Mouse (Mus musculus) limb, embryonic 14.5 days (tissue): ENCODE results near the gene Hnrnpu. TPM values are rescaled to one million over a fixed set of nuclear protein-coding genes. Genes with fewer than 3 reads are reported as not detected.

Experiments
- ATAC-seq: fragments of 200-750 bp; cut with Nextera tagmentation; 2 replicates; pipeline ENCODE4 v1.8.0; 2017; ENCODE audit warnings: low read depth, moderate number of reproducible peaks, moderate TSS enrichment; ENCODE audit not compliant: low FRiP score
- DNase-seq: peaks from one replicate; pipeline ENCODE4 v3.0.0-alpha.2; 2015; ENCODE audit warnings: low spot score
- H3K27ac ChIP-seq: fragments of 300-500 bp; sonication (generic); replicated peaks from 2 replicates; pipeline ENCODE4 v1.5.1; 2014; ENCODE audit warnings: low read depth, mild to moderate bottlenecking, low read length, moderate library complexity, mixed read lengths
- H3K27me3 ChIP-seq: fragments of 300-500 bp; sonication (generic); 2 replicates; pipeline ENCODE4 v1.6.1; 2014; ENCODE audit warnings: low read length, mixed read lengths; ENCODE audit not compliant: control insufficient read depth, insufficient read depth
- H3K36me3 ChIP-seq: fragments of 300-500 bp; sonication (generic); 2 replicates; pipeline ENCODE4 v1.6.1; 2014; ENCODE audit warnings: mild to moderate bottlenecking, low read length, moderate library complexity, mixed read lengths; ENCODE audit not compliant: control insufficient read depth, insufficient read depth
- H3K4me1 ChIP-seq: fragments of 300-500 bp; sonication (generic); 2 replicates; pipeline ENCODE4 v1.6.1; 2014; ENCODE audit warnings: antibody characterized with exemption, low read length, mixed read lengths; ENCODE audit not compliant: control insufficient read depth, insufficient read depth
- H3K4me2 ChIP-seq: fragments of 300-500 bp; sonication (generic); replicated peaks from 2 replicates; pipeline ENCODE4 v1.6.1; 2014; ENCODE audit warnings: low read depth, mild to moderate bottlenecking, low read length, moderate library complexity; ENCODE audit not compliant: severe bottlenecking
- H3K4me3 ChIP-seq: fragments of 300-500 bp; sonication (generic); replicated peaks from 2 replicates; pipeline ENCODE4 v1.5.1; 2014; ENCODE audit warnings: low read length
- H3K9ac ChIP-seq: fragments of 300-500 bp; sonication (generic); 2 replicates; pipeline ENCODE4 v1.6.1; 2014; ENCODE audit warnings: mild to moderate bottlenecking, low read depth, low read length, moderate library complexity; ENCODE audit not compliant: severe bottlenecking
- H3K9me3 ChIP-seq: fragments of 300-500 bp; sonication (generic); 2 replicates; pipeline ENCODE4 v1.6.1; 2016; ENCODE audit warnings: low read length; ENCODE audit not compliant: control insufficient read depth
- POLR2A ChIP-seq: fragments of 200-500 bp; IDR thresholded peaks from 2 replicates; pipeline ENCODE4 v1.8.0; 2012; ENCODE audit warnings: inconsistent platforms, mild to moderate bottlenecking, moderate library complexity, borderline replicate concordance; ENCODE audit not compliant: insufficient read depth, insufficient read length; ENCODE audit errors: extremely low read depth
- WGBS: fragments of 180-500 bp; shearing (Covaris S2); extraction: QIAGEN DNeasy Blood & Tissue Kit; methylation state at CpG from one replicate; pipeline ENCODE4 v1.1.7; 2014; 5-methylcytosine and 5-hydroxymethylcytosine counted together
- polyA plus RNA-seq, 2 experiments: library from polyadenylated mRNA; depleted of rRNA in 1 of 2; stranded (reverse) in 1 of 2; unstranded in 1 of 2; fragments of >200 nt; fragmentation: Nextera tagmentation in 1 of 2; extraction: Ambion mirVana in 1 of 2; gene quantifications; 2 replicates each; pipeline versions ENCODE4 v1.2.1 to v1.2.3; 2012 to 2014

Hnrnpu gene
- polyA plus RNA-seq, 2 experiments: 379 to 393 TPM

DNA sequence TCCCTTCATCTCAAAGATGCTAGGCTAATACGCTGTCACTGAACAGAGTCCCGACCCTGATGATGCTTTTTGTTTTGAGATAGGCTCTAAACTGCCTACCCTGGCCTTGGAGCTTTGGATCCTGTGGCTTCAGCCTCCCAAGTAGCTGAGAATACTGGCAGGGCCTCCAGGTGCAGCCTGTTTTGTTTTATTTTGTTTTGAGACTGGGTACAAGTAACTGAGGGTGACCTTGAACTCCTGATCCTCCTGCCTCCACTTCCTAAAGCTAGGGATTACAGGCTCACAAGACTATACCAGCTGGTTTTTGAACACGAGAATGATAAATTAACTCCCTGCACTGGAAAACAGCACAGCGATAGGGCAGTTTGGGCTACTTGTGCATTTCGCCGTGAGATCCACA lies 27.6 kb upstream of the Hnrnpu start:
- H3K4me1 ChIP-seq: peaks cover 3% of the 10 kb centered on the region; the same call in 1 of the 2 replicates
- TF ChIP-seq POLR2A: no peak
- 84% methylated on average over 6 of the region's 6 CpGs for WGBS
- no peak overlapping the region for H3K9ac ChIP-seq
- H3K27ac ChIP-seq: no peak overlapping the region
- no peak overlapping the region for H3K4me3 ChIP-seq
- H3K36me3 ChIP-seq: no peaks in the 10 kb centered on the region
- no peaks in the 10 kb centered on the region for H3K27me3 ChIP-seq
- no peaks in the 10 kb centered on the region for H3K9me3 ChIP-seq
- H3K4me2 ChIP-seq: no peak overlapping the region
- DNase-seq (no peak), ATAC-seq (no peak)

DNA sequence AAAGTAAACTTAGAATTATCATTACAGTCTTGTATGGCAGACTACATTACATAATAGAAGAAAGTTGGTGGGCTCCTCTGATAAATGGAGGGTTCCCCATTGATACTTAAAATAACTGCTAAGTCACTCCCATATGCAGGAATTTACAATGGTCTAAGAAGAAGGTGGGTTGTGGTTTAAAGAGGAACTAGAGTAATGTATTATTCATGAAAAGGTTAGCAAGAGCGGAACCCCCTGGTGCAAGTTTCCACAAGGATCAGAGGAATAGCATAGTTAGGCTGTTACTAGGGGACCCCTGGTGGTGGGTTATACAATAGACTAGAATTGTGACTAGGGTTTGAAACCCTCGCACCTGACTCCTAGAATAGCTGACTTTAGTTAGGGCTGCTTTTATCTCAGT lies 23.1 kb upstream of the Hnrnpu start:
- H3K36me3 ChIP-seq: no peaks in the 10 kb centered on the region
- H3K4me1 ChIP-seq: no peaks in the 10 kb centered on the region
- H3K9ac ChIP-seq: no peak overlapping the region
- ATAC-seq (no peak), DNase-seq (no peak)
- TF ChIP-seq POLR2A: no peak
- H3K4me2 ChIP-seq: no peak overlapping the region
- WGBS: 70% methylated on average over 2 of the region's 2 CpGs
- no peak overlapping the region for H3K27ac ChIP-seq
- no peak overlapping the region for H3K4me3 ChIP-seq
- H3K9me3 ChIP-seq: no peaks in the 10 kb centered on the region
- no peaks in the 10 kb centered on the region for H3K27me3 ChIP-seq

DNA sequence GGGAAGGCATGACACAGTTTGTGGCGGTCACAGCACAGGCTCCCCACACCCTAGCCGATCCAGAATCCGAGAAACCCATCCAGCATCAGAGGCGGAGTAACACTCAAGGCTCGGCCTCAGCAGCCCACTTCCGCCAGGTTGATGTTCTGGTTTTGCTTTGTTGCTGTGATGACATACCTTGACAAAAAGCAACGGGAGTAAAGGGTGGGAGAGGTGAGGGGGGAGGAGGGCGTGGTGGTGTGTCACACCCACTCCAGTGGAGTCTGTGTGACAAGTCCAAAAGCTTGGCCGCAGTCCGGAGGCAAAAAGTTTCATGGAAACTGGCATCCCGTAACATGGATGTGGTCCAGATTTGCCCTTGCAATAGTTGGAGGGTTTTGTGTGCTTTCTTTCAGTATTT lies 22.7 kb upstream of the Hnrnpu start:
- no peaks in the 10 kb centered on the region for H3K36me3 ChIP-seq
- ATAC-seq (no peak), DNase-seq (no peak)
- H3K27me3 ChIP-seq: no peaks in the 10 kb centered on the region
- H3K27ac ChIP-seq: no peak overlapping the region
- no peak overlapping the region for H3K9ac ChIP-seq
- H3K4me3 ChIP-seq: no peak overlapping the region
- WGBS: 84% methylated on average over 11 of the region's 11 CpGs
- no peak for TF ChIP-seq POLR2A
- H3K4me2 ChIP-seq: no peak overlapping the region
- no peaks in the 10 kb centered on the region for H3K4me1 ChIP-seq
- no peaks in the 10 kb centered on the region for H3K9me3 ChIP-seq

DNA sequence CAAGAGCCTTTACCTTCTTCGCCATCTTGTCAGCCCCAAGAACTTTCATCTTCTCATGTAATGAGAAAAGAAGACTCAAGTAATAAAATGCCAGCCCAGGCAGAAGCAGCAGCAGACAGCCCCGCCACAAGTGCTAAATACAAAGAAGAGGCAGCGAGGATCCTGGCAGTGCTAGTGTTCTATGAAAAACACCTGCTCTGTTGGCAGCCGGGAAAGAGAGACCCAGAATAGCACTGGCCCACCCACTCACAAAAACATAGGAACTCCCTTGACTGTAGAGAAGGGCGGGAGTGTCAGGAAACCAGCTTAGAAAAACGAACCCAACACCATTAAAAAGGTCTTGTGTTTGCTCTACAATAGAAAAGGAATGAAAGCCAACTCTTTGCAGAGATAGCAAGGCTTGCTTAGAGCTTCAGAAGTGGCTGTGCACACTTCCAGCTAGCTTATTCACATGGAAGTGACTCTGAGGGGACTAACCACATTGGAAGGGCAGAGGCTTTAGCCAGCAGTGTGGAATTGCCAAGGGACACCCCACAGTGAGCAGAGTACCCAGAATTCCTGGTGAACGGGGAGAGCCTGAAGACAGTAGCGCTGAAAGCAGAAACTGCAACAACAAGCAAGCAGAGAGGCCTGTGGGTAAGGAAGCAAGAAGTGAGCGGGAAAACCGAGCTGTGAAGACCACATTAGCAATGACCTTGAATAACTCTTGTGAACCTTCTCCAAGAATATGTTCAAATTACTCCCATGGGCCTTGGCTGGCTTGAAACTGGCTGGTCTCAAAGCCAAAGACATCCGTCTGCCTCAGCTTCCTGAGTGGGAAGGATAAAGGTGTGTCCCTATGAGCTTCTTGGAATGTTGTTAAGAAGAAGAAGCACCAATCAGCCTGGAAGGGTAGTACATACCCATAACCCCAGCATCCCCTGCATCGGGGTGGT lies 20.4 kb upstream of the Hnrnpu start:
- H3K4me3 ChIP-seq: no peak overlapping the region
- H3K9me3 ChIP-seq: no peaks in the 10 kb centered on the region
- 70% methylated on average over 12 of the region's 12 CpGs for WGBS
- H3K36me3 ChIP-seq: no peaks in the 10 kb centered on the region
- no peak for TF ChIP-seq POLR2A
- ATAC-seq: no peak
- H3K27me3 ChIP-seq: no peaks in the 10 kb centered on the region
- no peak overlapping the region for H3K4me2 ChIP-seq
- no peak overlapping the region for H3K9ac ChIP-seq
- no peaks in the 10 kb centered on the region for H3K4me1 ChIP-seq
- H3K27ac ChIP-seq: no peak overlapping the region
- no peak for DNase-seq

DNA sequence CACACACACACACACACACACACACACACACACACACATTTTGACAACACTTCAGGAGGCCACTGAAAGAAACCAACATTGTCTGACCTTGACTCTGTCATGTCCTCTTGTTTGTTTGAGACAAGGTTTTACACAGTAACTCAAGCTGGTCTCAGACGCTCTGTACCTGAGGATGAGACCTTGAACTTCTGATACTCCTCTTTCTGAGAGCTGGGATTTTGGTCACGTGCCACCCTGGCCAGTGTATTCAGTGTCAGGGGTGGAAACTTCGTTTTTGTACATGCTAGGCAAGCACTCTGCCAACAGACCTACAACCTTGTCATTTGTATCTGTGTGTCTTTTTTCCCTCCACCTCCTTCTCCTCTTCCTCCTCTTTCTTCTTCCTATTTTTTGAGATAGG lies 17.0 kb upstream of the Hnrnpu start:
- H3K36me3 ChIP-seq: no peaks in the 10 kb centered on the region
- TF ChIP-seq POLR2A: no peak
- no peak overlapping the region for H3K4me2 ChIP-seq
- H3K4me1 ChIP-seq: no peaks in the 10 kb centered on the region
- DNase-seq: no peak
- 59% methylated on average over 3 of the region's 3 CpGs for WGBS
- H3K27ac ChIP-seq: no peak overlapping the region
- no peaks in the 10 kb centered on the region for H3K27me3 ChIP-seq
- H3K9ac ChIP-seq: no peak overlapping the region
- H3K9me3 ChIP-seq: no peaks in the 10 kb centered on the region
- ATAC-seq: no peak
- no peak overlapping the region for H3K4me3 ChIP-seq
